Mouse (Mus musculus) E14TG2a.4 (cell line): ENCODE data around the gene Mrgpre.

ENCODE experiments used
- CTCF ChIP-seq: conservative IDR thresholded peaks from 2 replicates; pipeline ENCODE4 v1.5.1; 2014; ENCODE audit warnings: low read length
- NANOG ChIP-seq: IDR thresholded peaks from 2 replicates; pipeline ENCODE4 v1.6.1; 2014; ENCODE audit warnings: borderline replicate concordance, low read length, mixed read lengths
- POU5F1 ChIP-seq: IDR thresholded peaks from 2 replicates; pipeline ENCODE4 v1.6.1; 2014; ENCODE audit warnings: low read length, borderline replicate concordance

DNA sequence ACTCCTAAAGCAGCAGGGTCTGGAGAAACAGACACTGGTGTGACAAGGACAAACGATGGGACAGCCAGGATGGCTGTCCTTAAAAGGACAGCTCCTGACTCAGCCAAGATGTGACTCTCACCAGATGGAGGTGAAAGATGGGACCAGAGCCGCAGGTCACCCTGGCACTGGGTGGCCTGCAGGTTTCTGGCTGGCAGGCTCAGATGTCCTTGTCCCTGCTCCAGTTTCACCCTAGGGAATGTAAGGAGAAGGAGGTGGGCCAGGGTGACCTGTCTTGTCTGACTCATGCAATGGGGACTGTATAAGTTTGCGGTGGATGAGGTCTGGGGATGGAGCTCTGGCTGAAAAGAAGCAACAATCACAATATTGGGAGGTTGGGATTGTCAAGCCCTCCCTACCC is 31.7 kb downstream of the Mrgpre start:
- TF ChIP-seq CTCF (no peak), POU5F1 (no peak), NANOG (no peak)
